Mouse (Mus musculus) testis, adult 2 months (tissue): ENCODE measurements at regions not wholly inside any gene's neighbourhood (a gene's known extent, or its start where the extent isn't known, plus 50 kb on each side); places are given as distances from the start of the nearest gene placed in this dataset.

Experiments
- H3K27ac ChIP-seq: fragments of 200-500 bp; 2 replicates; pipeline ENCODE4 v1.5.1; 2012; ENCODE audit warnings: low read depth, low read length; ENCODE audit not compliant: control insufficient read depth, insufficient read depth
- H3K27me3 ChIP-seq: fragments of 200-500 bp; 2 replicates; pipeline ENCODE4 v1.6.1; 2012; ENCODE audit warnings: mild to moderate bottlenecking, low read length, moderate library complexity; ENCODE audit not compliant: control insufficient read depth, insufficient read depth
- H3K36me3 ChIP-seq: fragments of 200-500 bp; 2 replicates; pipeline ENCODE4 v1.6.1; 2012; ENCODE audit warnings: mild to moderate bottlenecking, low read length; ENCODE audit not compliant: control insufficient read depth, insufficient read depth
- H3K4me1 ChIP-seq: fragments of 200-500 bp; 2 replicates; pipeline ENCODE4 v1.6.1; 2012; ENCODE audit warnings: low read length; ENCODE audit not compliant: control insufficient read depth, insufficient read depth
- H3K4me3 ChIP-seq: fragments of 200-500 bp; 2 replicates; pipeline ENCODE4 v1.5.1; 2012; ENCODE audit warnings: low read depth, mild to moderate bottlenecking, low read length, moderate library complexity, mixed read lengths; ENCODE audit not compliant: control insufficient read depth
- CTCF ChIP-seq: fragments of 200-500 bp; IDR thresholded peaks from 2 replicates; pipeline ENCODE4 v1.5.1; 2012; ENCODE audit warnings: low read depth, mild to moderate bottlenecking, inconsistent platforms, low read length, moderate library complexity; ENCODE audit not compliant: control insufficient read depth, insufficient read depth, insufficient replicate concordance
- POLR2A ChIP-seq: fragments of 200-500 bp; IDR thresholded peaks from 2 replicates; pipeline ENCODE4 v1.6.1; 2012; ENCODE audit warnings: low read depth, mild to moderate bottlenecking, inconsistent platforms, low read length, moderate library complexity; ENCODE audit not compliant: control insufficient read depth

- H3K27me3 ChIP-seq = no peaks in the 10 kb centered on the region
- H3K36me3 ChIP-seq = no peaks in the 10 kb centered on the region
- H3K4me3 ChIP-seq = no peak overlapping the region
- no peak overlapping the region for H3K27ac ChIP-seq
- H3K4me1 ChIP-seq = no peaks in the 10 kb centered on the region
- no peak for TF ChIP-seq CTCF
- TF ChIP-seq POLR2A = no peak
These were observed 325.6 kb upstream of the Nr2f2 start for GRCm38 (mm10) chr7:70692160-70692559.

- H3K4me3 ChIP-seq = no peak overlapping the region
- no peaks in the 10 kb centered on the region for H3K27me3 ChIP-seq
- H3K36me3 ChIP-seq = no peaks in the 10 kb centered on the region
- no peaks in the 10 kb centered on the region for H3K4me1 ChIP-seq
- TF ChIP-seq POLR2A = no peak
- TF ChIP-seq CTCF = no peak
- H3K27ac ChIP-seq = no peak overlapping the region
These were observed 324.3 kb upstream of the Nr2f2 start for GRCm38 (mm10) chr7:70690845-70691244.

GRCm38 (mm10) chr7:70669065-70669464, 302.5 kb upstream of the Nr2f2 start:
- no peaks in the 10 kb centered on the region for H3K4me1 ChIP-seq
- no peaks in the 10 kb centered on the region for H3K27me3 ChIP-seq
- no peak overlapping the region for H3K4me3 ChIP-seq
- no peaks in the 10 kb centered on the region for H3K36me3 ChIP-seq
- TF ChIP-seq POLR2A (no peak), CTCF (no peak)
- H3K27ac ChIP-seq = no peak overlapping the region

GRCm38 (mm10) chr7:70660162-70660561, 293.6 kb upstream of the Nr2f2 start:
- Histone ChIP-seq H3K4me1 (no peaks in the 10 kb centered on the region), H3K4me3 (no peak overlapping the region), H3K27ac (no peak overlapping the region), H3K27me3 (no peaks in the 10 kb centered on the region), H3K36me3 (no peaks in the 10 kb centered on the region)
- TF ChIP-seq CTCF (no peak), POLR2A (no peak)

- TF ChIP-seq CTCF = no peak
- Histone ChIP-seq H3K36me3 (no peaks in the 10 kb centered on the region), H3K4me3 (no peak overlapping the region), H3K27ac (no peak overlapping the region), H3K27me3 (no peaks in the 10 kb centered on the region), H3K4me1 (no peaks in the 10 kb centered on the region)
These were observed 283.3 kb upstream of the Nr2f2 start for GRCm38 (mm10) chr7:70649760-70650377.

- no peaks in the 10 kb centered on the region for H3K27me3 ChIP-seq
- TF ChIP-seq POLR2A (no peak), CTCF (no peak)
- no peak overlapping the region for H3K4me3 ChIP-seq
- H3K4me1 ChIP-seq = no peaks in the 10 kb centered on the region
- H3K36me3 ChIP-seq = no peaks in the 10 kb centered on the region
- H3K27ac ChIP-seq = no peak overlapping the region
These were observed 280.3 kb upstream of the Nr2f2 start for GRCm38 (mm10) chr7:70646801-70647200.

GRCm38 (mm10) chr7:70643694-70644301, 277.3 kb upstream of the Nr2f2 start:
- H3K27ac ChIP-seq = no peak overlapping the region
- TF ChIP-seq CTCF = no peak
- TF ChIP-seq POLR2A = no peak

GRCm38 (mm10) chr7:70643055-70643454, 276.5 kb upstream of the Nr2f2 start:
- no peak for TF ChIP-seq POLR2A
- no peak for TF ChIP-seq CTCF
- Histone ChIP-seq H3K36me3 (no peaks in the 10 kb centered on the region), H3K4me1 (no peaks in the 10 kb centered on the region), H3K27ac (no peak overlapping the region), H3K4me3 (no peak overlapping the region), H3K27me3 (no peaks in the 10 kb centered on the region)

More at GRCm38 (mm10) chr7:70643694-70644301, 277.3 kb upstream of the Nr2f2 start:
- Histone ChIP-seq H3K4me1 (no peaks in the 10 kb centered on the region), H3K27me3 (no peaks in the 10 kb centered on the region), H3K4me3 (no peak overlapping the region), H3K36me3 (no peaks in the 10 kb centered on the region)
